Mouse (Mus musculus): ENCODE measurements around the gene Tatdn3.

The Tatdn3 gene

GRCm38 (mm10) chr1:191075199-191075883 is 12.6 kb upstream of the Tatdn3 start:
- DNase-seq (ENCODE audit: low spot score in 2 of 2): peak in 1 of 2 experiments; percentile 51

- no peak for DNase-seq (ENCODE audit: low spot score in 2 of 2)
Observed at GRCm38 (mm10) chr1:191073486-191073885, 10.8 kb upstream of the Tatdn3 start.

- DNase-seq (ENCODE audit: low spot score in 2 of 2): no peak
Observed at GRCm38 (mm10) chr1:191073001-191073400, 10.3 kb upstream of the Tatdn3 start.

GRCm38 (mm10) chr1:191072329-191072913 is 9.7 kb upstream of the Tatdn3 start:
- DNase-seq (ENCODE audit: low spot score in 2 of 2): no peak

- no peak for DNase-seq (ENCODE audit: low spot score in 2 of 2)
Observed at GRCm38 (mm10) chr1:191071613-191072012, 8.9 kb upstream of the Tatdn3 start.

GRCm38 (mm10) chr1:191070259-191070658 is 7.5 kb upstream of the Tatdn3 start:
- no peak for DNase-seq (ENCODE audit: low spot score in 2 of 2)

GRCm38 (mm10) chr1:191068377-191068776 is 5.6 kb upstream of the Tatdn3 start:
- no peak for DNase-seq (ENCODE audit: low spot score in 2 of 2)

- DNase-seq (ENCODE audit: low spot score in 2 of 2): no peak
Observed at GRCm38 (mm10) chr1:191065188-191065587, 2.5 kb upstream of the Tatdn3 start.

- DNase-seq (ENCODE audit: low spot score in 2 of 2): no peak
Observed at GRCm38 (mm10) chr1:191064535-191064934, 1.8 kb upstream of the Tatdn3 start.

- no peak for DNase-seq (ENCODE audit: low spot score in 2 of 2)
Observed at GRCm38 (mm10) chr1:191063700-191064099, 968 bp upstream of the Tatdn3 start.

- DNase-seq (ENCODE audit: low spot score in 2 of 2): no peak
Observed at GRCm38 (mm10) chr1:191062241-191062780, 421 bp downstream of the Tatdn3 start.

GRCm38 (mm10) chr1:191057461-191057860 is 5.3 kb downstream of the Tatdn3 start:
- no peak for DNase-seq (ENCODE audit: low spot score in 2 of 2)

GRCm38 (mm10) chr1:191055533-191055873 is 7.2 kb downstream of the Tatdn3 start:
- DNase-seq (ENCODE audit: low spot score in 2 of 2): no peak

GRCm38 (mm10) chr1:191054870-191055532 is 7.7 kb downstream of the Tatdn3 start:
- DNase-seq (ENCODE audit: low spot score in 2 of 2): no peak

GRCm38 (mm10) chr1:191053555-191053954 is 9.2 kb downstream of the Tatdn3 start:
- DNase-seq (ENCODE audit: low spot score in 2 of 2): no peak

- DNase-seq (ENCODE audit: low spot score in 2 of 2): no peak
Observed at GRCm38 (mm10) chr1:191046231-191046824, 16.4 kb downstream of the Tatdn3 start.

- no peak for DNase-seq (ENCODE audit: low spot score in 2 of 2)
Observed at GRCm38 (mm10) chr1:191045264-191045663, 17.5 kb downstream of the Tatdn3 start.

GRCm38 (mm10) chr1:191042688-191043087 is 20.0 kb downstream of the Tatdn3 start:
- no peak for DNase-seq (ENCODE audit: low spot score in 2 of 2)

- no peak for DNase-seq (ENCODE audit: low spot score in 2 of 2)
Observed at GRCm38 (mm10) chr1:191042106-191042505, 20.6 kb downstream of the Tatdn3 start.

- DNase-seq (ENCODE audit: low spot score in 2 of 2): no peak
Observed at GRCm38 (mm10) chr1:191041352-191041751, 21.4 kb downstream of the Tatdn3 start.

- DNase-seq (ENCODE audit: low spot score in 2 of 2): no peak
Observed at GRCm38 (mm10) chr1:191037999-191038398, 24.7 kb downstream of the Tatdn3 start.

GRCm38 (mm10) chr1:191036554-191037334 is 26.0 kb downstream of the Tatdn3 start, which contains the start of gene Spata45:
Gene Spata45 (plus strand): TSS chr1:191036639.
- DNase-seq (ENCODE audit: low spot score in 2 of 2): no peak

Data from cerebellum, postnatal 4 days (tissue).